Mouse (Mus musculus) lung, postnatal 36 days (tissue): ENCODE measurements around the gene Fzr1.
A peak's percentile ranks its signal among the peaks of the same experiment; 100 is the strongest.

Experiments
- DNase-seq: peaks from one replicate; pipeline ENCODE4 v3.0.0; 2022; ENCODE audit warnings: mixed read lengths

Fzr1 gene

DNA sequence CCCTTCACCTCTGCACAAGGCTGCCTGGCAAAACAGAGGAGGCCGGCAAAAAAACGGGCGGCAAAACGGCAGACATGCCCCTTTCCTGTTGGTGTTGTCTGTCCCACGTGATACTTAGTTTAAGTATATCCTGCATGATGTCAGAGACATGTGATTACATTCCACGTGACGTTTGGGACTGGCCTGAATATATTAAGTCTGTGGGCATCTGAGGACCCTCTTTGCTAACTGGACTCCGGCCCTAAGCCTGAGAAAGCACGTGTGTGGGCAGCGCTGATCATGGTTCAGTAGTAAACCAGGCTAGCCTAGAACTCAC lies 22.8 kb upstream of the Fzr1 start:
- DNase-seq, result no peak

DNA sequence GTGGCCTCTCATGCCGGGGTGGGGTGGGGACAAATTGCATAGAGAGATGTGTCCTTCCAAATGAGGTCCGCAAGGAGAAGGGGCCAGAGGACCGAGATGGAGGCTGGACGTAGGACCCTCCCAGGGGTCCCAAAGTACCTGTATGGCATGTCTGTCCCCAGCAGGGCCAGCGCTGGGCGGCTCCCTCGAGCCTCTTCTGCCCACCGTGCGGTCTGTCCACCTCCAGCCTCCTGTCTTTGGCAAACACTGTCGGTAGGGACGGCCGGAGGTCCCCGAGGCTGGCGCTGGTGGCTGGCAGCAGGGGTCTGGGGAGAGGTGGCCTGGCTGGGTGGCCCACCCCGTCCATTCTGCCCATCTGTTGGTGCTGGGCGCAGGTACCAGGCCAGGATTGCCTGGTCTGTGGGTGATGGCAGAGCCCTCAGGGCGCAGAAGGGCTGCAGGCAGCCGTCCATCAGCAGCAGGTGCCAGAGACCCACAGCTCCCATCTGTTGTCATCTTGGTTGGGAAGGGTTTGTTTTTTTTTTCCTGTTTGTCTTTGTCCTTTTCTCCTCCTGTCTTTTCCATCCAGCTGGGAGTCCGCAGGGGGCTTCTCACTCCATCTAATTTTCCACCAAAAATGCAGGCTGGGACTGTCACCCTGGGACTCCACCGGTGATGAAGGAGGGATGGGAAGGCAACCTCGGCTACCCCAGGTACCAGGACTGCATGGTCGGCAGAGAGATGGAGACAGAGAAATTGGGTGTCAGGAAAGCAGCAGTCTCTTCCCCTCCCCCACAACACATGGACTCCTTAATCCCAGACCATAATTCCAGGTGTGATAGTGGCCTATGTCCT lies 22.3 kb upstream of the Fzr1 start:
- DNase-seq, result no peak

DNA sequence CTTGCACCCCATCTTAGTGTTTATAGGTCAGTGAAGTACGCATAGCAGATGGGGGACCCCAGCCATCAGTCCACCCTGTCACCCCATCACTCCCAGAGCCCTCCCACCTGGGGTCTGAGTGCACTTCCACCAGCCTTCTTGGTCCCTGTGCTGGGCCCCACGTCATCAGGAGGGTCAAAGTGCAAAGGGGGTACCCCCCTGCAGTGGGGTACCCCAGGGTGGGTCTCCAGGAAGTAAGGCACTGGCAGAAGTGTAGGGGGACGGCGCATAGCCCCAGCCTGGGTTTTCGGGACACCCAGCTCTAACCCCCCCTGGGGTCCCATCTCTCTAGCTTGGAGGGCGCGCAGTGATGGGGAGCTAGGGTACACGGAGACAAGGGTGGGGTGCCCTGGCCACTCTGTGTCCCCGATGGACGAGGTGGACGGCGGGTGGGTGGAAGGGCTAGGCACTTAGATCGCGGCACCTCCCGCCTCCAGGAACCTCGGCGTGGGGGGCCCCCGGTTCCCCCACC lies 21.5 kb upstream of the Fzr1 start:
- DNase-seq, result no peak

DNA sequence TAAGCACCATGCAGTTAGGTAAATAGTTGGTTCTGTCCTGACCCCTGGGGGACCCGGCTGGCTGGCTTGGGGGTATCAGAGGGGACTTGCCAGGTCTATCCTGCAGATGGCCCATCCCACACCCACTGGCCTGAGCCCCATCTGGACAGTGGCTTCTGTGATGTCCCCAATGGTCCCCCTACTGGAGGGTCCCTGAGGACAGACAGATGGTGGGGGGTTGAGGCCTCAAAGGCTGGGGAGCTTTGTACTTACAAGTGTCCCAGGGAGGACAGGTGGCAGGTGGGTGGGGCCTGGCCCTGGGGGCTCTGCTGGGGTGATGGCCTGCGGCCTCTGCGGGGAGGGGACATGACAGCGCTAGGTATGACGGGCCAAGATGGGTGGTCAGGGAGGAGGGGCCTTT lies 21.0 kb upstream of the Fzr1 start:
- no peak for DNase-seq

DNA sequence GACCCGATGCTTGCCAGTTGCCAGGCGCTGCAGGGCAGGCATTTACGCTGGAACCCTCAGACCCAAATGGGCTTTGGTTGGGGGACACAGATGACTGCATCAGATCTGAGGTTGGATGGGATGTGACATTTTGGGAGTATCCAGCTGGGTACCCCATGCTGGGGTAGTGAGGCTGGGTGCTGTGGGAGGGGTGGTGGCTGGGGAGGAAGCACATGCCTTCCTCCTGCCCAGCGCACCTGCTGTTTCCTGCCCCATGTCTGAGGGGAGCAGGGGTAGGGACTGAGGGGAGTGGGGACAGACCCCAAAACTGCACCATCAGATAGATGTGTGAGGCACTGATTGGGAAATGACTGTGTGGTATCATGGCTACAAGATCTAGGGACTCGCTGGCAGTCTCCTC lies 18.4 kb upstream of the Fzr1 start:
- no peak for DNase-seq

DNA sequence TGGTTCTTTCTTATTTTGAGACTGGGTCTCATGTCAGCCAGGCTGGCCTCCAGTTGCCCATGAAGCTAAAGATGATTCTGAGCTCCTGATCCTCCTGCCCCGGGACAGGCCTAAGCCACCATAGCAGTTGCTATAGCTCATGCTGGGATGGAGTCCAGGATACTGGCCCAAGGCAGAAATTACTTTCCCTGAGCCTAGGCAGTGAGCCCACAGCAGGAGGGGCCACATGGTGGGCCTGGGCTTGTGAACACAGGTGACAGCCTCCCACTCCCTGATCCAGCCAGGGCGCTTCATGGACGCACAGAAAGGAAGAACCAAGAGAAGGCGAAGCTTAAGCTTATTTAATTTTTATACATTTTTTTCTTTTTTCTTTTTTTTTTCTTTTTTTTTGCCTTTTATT lies 17.5 kb upstream of the Fzr1 start:
- no peak for DNase-seq

DNA sequence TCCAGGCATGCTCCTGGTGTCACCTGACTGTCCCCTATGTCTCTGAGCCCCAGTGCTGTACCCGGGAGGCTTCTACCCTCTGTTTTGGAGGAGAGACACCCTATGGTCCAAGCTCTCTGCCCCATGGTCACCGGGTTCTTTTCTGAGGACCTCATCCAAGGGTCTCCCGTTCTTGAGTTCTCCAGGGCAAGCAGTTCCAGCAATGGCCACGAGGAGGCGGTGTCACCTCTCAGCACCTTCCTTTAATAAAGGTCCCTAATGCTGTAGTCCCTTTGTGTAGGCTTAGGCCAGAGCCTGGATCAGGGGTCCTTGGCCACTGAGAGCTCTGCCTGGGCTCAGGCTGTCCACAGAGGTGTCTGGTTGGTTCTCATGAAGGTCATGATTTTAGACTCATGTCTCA lies 16.8 kb upstream of the Fzr1 start:
- DNase-seq, result peak; percentile 86

DNA sequence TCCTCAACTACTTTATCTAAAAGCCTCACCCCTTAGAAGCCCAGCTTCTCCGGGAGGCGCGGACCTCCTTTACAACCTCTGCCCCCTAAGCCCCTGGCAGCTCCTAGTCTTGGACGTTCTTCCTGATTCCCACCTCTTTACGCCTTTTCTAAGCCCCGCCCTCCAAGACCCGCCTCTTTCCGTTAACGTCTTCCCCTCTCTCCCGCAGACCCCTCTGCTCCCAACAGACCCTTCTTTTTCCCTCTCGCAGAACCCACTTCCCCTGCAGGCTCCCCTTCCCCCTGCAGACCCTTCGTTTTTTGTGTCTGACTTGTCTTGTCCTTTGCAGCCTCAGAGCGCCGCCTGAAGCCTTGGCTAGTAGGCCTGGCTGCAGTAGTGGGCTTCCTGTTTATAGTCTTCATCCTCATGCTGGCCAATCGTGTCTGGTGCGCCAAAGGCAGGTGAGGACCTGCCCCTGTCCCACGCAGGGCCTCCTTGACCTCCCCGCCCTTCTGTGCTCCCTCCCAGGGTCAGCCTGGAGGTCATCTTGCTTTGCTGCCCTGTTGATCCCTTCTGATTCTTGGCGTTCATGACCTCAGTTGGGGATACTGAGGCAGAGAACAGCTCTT lies 15.2 kb upstream of the Fzr1 start:
- no peak for DNase-seq

DNA sequence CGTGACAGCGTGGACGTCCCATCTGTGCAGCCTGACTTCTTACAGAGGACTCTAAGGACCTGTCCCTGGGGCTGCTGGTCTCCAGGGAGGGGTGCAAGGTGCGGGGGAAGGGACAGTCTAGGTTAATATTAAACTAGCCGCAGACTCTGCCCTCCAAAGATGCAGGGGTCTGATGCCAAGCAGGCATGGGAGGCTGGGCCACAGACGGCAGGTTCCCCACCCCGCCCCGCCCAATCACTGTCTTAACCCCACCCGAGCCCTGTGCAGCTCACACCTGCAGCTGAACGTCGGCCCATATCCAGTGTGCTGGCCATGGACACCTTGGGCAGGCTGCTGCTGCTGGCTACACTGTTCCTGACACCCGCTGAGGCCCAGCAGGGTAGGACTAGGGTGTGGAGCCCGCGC lies 14.5 kb upstream of the Fzr1 start, which contains the start of gene Smim24:
Gene Smim24 (plus strand): TSS at position 271 of the 405 bp plus-strand sequence.
- DNase-seq, result no peak

DNA sequence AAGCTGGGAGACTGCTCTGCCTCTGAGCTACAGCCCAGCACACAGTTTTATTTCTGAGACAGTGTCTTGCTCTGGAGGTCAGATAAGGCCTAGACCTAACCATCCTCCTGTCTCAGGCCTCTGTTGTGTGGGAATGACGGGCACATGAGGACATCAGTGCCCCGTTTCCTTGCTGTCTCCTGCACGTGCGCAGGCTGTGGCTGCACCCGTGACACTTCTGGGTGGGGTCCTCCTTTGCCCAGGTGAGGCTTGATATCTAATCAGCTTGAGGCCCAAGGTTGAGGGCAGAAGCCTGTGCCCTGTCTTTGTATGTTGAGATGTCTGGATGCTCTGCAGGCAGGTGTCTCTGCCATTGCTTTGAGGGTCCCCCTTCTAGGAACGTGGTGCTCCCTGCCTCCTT lies 14.0 kb upstream of the Fzr1 start:
- DNase-seq, result no peak

DNA sequence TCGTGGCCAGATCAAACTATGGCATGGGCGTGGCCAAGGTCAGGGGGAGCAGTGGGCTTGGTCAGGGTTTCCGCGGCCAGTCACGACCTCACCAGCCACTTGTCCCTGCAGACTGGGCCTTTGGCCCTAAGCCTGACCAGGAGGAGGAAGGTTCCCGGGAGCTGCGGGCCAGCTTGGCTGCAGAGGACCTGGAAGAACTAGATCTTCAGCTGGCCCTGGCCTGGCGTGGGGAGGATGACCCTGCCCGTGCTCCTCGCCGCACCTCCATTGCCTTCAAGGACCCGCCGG lies 12.3 kb upstream of the Fzr1 start:
- no peak for DNase-seq

DNA sequence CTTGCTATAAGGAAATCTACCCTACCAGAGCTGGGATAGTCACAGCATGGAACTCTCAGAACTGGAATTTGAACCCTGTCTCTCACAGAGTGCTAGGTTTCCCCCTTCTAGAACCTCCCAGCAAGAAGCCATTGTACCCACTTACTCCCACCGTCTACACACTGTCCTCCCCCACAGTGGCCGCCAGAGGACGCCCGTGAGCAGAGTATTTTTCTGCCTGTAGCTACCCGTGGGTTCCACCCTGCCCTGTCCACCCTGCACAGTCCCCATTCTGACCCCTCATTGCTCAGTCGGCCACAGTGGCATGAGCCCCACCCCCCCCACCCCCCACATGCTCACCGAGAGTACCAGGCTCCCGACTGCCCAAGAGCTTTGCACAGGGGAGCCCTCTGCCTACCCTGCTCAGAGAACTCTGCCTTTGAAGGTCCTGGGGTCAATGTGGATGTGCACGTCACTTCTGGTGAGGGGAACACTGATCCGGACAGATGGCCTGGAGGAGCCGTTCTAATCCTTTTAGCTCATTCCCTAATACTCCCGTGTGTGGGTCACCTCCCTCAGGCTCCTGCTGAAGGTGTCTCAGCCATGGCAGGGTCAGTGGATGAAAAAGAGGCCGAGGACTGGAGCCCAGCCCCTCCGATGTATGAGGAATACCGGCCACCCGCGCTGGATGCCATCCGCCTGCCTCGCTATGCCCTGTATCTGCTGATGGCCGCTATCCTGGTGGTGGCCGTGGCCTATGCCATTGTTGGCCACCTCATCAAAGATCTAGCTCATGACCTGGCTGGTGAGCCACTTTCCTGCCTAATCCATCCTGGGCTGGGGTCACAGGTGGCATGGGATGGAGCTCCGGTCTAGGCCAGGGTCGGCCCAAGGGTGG lies 11.7 kb upstream of the Fzr1 start:
- peak; percentile 79 for DNase-seq

DNA sequence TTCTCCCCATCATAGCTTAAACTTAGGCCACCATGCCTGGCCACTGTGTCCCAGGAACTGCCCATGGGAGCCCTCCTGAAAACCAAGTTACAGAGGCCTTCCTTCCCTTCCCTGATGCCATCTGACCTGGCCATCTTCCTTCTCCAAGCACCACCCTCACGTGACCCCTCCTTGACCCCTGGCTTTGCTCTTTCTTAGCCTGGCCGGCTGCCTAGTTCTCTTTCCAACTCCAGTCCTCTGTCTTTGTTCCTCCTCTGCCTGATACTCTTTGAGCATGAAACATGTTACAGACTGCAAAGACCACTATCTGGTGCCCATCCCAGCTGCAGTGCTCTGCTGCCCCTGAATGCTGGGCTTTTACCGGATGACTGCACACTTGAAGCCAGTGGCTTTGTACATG lies 11.1 kb upstream of the Fzr1 start:
- peak; percentile 57 for DNase-seq

DNA sequence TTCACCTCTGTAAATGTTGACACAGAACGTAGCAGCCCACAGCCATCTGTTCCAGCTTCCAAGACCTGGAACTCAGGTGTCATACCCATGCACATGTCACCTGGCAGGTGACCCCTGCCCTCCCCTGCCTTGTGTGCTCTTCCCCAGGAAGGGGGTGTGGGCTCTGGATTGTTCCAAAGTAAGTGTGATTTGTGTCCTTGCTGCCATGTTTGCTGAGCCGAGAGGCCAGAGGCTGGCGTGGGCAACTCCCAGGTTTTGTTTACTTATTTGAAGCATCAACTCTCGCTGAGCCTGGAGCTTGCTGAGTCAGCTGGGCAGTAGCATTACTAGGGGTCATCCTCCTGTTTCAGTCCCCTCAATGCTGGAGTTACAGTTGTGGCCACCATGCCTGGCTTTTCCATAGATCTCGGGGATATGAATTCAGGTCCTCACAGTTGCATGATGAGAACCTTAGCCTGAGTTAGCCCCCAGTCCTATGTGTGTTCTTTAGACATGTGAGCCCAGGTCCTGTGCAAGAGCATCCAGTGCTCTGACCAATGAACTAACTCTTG lies 10.3 kb upstream of the Fzr1 start, which contains the start of gene Gm48552:
Gene Gm48552 (plus strand): TSS at position 501 of the 551 bp plus-strand sequence.
- no peak for DNase-seq

DNA sequence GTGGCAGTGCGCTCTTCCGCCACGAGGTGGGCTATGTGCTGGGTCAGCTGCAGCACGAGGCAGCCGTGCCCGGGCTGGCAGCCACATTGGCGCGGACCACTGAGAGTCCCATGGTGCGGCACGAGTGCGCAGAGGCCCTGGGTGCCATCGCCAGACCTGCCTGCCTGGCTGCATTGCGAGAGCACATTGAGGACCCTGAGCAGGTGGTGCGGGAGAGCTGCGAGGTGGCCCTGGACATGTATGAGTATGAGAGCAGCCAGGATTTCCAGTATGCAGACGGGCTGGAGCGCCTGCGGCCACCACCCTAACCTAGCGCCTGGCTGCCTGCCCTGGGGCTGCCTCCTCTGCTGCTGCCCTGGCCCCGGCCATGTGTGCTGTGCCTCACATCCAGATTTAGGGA lies 9.4 kb upstream of the Fzr1 start:
- no peak for DNase-seq

DNA sequence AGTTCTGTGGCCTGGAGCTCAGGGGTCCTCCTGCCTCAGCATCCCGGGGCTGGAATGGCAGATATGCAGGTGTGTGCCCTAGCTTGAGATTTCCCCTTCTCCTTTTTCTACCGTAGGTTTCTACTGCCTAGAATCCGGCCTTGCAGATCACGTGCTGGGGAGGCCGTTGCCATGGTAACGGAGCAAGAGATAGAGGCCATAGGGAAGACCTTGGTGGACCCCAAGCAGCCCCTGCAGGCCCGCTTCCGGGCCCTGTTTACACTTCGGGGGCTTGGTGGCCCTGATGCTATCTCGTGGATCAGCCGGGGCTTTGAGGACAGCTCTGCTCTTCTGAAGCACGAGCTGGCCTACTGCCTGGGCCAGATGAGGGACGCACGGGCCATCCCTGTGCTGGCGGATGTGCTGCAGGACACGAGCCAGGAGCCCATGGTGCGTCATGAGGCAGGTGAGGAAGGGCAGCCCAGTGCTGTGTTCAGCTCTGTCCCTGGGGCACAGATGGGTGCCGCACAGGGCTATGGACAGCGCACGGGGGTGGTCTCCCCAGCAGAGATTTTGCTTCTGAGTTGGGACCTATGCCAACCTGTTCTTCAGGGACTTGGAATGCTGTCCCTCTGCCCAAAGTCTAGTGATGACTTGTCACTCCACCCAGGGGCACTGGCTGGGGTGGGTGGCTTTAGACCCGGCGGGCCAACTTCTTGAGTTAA lies 7.4 kb upstream of the Fzr1 start:
- no peak for DNase-seq

DNA sequence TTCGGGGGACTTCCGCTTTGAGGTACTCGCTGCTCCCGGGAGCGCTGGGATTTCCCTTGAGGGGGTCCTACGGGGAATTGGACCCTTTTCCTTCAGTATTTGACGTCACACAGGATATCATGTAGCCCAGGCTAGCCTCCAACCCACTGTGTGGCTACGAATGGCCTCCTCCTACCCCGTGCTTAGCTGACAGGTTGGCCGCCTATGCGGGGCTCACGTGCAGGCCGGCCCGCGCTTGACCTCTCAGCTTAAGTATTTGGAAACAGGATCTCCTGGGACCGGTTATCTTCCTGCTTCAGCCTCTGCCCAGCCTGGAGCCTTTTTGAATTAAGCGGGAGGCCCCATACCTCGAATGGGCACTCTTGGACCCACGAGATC lies 6.3 kb upstream of the Fzr1 start:
- DNase-seq, result no peak

DNA sequence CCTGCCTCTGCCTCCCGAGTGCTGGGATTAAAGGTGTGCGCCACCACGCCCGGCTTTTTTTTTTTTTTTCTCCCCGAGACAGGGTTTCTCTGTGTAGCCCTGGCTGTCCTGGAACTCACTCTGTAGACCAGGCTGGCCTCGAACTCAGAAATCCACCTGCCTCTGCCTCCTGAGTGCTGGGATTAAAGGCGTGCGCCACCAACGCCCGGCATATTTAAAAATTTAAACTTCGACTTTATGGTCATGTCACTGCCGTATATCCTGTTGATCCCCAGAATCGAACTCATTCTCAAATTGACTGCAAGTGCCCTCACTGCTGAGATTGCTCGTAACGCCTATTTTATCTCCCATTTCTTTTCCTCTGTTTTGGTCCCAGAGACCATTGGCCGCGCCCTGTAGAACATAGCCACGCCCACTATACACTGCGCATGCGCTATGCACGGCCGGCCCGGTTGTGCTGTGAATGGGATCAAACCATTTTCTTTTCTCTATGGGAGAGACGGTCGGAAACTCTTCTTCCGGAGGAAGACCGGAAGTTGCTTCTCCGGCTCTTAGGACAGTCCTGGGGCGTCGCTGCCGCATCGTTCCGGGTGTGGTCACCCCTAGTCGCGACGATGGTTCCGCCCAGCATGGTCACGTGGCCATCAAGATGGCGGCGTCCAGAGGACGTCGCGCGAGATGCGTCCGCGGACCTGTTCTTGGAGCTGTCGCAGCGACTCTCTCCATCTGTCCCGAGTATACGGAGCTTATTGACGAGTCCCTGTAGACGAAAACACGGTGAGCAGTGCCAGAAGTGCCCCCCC lies 5.7 kb upstream of the Fzr1 start, which contains the start of the genes Dohh and Gm48551:
Gene Dohh (plus strand): TSS at position 627 of the 803 bp plus-strand sequence.
Gene Gm48551 (plus strand): TSS at position 665 of the 803 bp plus-strand sequence.
- peak; percentile 99 for DNase-seq

DNA sequence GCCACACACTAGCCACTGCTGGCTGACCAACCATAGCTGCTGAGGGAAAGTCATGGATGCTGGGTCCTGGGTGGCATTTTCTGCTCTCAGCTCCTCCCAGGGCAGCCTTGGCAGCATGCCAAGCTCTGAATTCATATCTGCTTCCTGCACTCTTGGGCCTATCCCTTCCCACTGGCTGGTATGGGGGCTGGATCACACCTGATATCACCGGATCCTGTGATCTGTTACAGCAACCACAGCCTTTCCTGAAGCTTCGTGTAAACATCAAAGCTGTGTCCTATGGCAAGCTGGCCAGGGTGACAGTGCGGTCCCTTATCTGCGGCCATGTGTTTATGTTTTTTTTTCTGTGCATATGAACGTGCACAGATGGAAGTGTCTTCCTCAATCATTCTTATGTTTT lies 3.7 kb upstream of the Fzr1 start:
- peak; percentile 77 for DNase-seq

DNA sequence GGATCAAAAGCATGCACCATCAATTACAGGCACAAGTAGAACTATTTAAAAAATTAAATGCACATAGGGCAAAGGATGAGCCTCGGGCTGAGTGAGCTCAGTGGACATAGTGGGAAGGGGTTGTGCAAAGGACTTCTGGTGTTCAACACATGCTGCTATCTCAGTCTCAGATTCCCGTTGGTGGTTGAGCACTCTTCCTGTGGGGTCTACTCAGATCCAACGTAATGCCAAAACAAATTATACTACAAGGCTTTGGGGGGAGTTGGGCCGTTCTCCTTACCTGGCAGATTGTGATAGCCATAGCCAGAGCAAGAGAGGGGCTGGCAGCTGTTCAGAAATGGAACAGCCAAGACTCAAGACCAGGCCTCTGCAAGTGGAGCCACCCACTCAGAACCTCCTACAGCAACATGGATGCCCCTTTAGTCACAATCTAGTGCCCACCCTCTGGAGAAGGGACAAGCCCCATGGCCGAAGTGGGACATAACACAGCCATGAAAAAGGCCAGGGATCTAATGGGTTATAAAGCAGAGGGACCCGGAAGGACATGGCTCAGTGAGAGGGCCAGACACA lies 1.6 kb upstream of the Fzr1 start:
- DNase-seq, result no peak

DNA sequence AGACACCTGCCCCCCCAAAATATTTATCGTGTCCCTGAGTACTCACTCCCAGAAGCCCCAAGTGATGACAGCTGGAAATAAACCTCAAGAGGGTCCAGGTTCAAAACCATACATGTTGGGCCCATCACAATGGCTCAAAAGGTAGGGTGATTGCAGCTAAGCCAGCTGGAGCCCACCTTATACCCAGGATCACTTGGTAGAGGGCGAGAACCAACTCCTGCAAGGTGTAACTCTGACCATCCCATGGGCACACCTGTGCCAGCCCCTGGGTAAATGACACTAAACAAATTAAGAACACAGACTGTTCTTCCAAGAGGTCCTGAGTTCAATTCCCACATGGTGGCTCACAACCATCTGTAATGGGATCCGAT lies 852 bp upstream of the Fzr1 start:
- no peak for DNase-seq
